Mouse (Mus musculus) intestine, embryonic 15.5 days (tissue): ENCODE measurements around the gene Asic2. TPM values are rescaled to one million over a fixed set of nuclear protein-coding genes. Genes with fewer than 3 reads are reported as not detected.

Experiments used
- ATAC-seq: fragments of 200-750 bp; cut with Nextera tagmentation; 2 replicates; pipeline ENCODE4 v1.8.0; 2017; ENCODE audit warnings: moderate TSS enrichment, moderate library complexity
- H3K27ac ChIP-seq: fragments of 300-500 bp; sonication (generic); 2 replicates; pipeline ENCODE4 v1.5.1; 2015; ENCODE audit warnings: mild to moderate bottlenecking, inconsistent platforms
- H3K27me3 ChIP-seq: fragments of 300-500 bp; sonication (generic); replicated peaks from 2 replicates; pipeline ENCODE4 v1.6.1; 2015; ENCODE audit warnings: inconsistent platforms
- H3K36me3 ChIP-seq: fragments of 300-500 bp; sonication (generic); 2 replicates; pipeline ENCODE4 v1.6.1; 2015; ENCODE audit warnings: inconsistent platforms
- H3K4me1 ChIP-seq: fragments of 300-500 bp; sonication (generic); replicated peaks from 2 replicates; pipeline ENCODE4 v1.6.1; 2015; ENCODE audit warnings: inconsistent platforms
- H3K4me2 ChIP-seq: fragments of 300-500 bp; sonication (generic); replicated peaks from 2 replicates; pipeline ENCODE4 v1.6.1; 2015; ENCODE audit warnings: mild to moderate bottlenecking, inconsistent platforms
- H3K4me3 ChIP-seq: fragments of 300-500 bp; sonication (generic); replicated peaks from 2 replicates; pipeline ENCODE4 v1.5.1; 2015; ENCODE audit warnings: inconsistent platforms
- H3K9ac ChIP-seq: fragments of 300-500 bp; sonication (generic); 2 replicates; pipeline ENCODE4 v1.6.1; 2015; ENCODE audit warnings: inconsistent platforms
- H3K9me3 ChIP-seq: fragments of 300-500 bp; sonication (generic); 2 replicates; pipeline ENCODE4 v1.6.1; 2016; ENCODE audit warnings: inconsistent platforms
- WGBS: fragments of 180-500 bp; shearing (Covaris S2); methylation state at CpG from one replicate; pipeline ENCODE4 v1.1.7; 2015; 5-methylcytosine and 5-hydroxymethylcytosine counted together
- polyA plus RNA-seq: library from polyadenylated mRNA; unstranded; fragments of >200 nt; fragmentation: Nextera tagmentation; extraction: Ambion mirVana; gene quantifications from 2 replicates; pipeline ENCODE4 v1.2.1, GENCODE M21; 2015

Gene Asic2
- polyA plus RNA-seq: 0.19 and 0.32 TPM in 2 replicates

DNA sequence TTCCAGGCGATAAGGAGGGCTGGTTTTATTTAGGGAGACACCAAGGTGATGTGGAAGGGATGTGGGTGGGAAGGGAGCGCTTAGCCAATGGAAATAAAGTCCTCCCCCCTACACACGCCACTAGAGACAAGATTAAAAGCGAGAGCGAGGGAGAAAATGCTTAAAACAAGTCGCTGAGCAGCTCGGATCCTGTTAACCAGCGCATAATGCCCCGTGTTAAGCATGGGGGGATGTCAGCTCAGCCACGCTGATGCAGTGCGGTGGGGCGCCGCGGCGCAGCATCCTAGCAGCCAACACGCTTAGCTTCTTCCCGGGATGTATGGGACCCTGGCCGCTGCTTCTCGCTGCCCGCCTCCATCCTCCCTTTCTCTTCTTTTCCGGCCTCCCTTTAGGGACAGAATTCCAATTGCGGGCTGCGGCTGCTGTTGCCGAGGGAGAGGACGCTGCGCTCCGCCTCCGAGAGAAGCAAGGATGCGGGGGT is at the start of gene Asic2:
TSS of gene Asic2 (minus strand) at position 57 of the 481 bp plus-strand sequence.
- peak within 1 kb of the TSS; percentile 34 for H3K4me2 ChIP-seq
- no peak for ATAC-seq

DNA sequence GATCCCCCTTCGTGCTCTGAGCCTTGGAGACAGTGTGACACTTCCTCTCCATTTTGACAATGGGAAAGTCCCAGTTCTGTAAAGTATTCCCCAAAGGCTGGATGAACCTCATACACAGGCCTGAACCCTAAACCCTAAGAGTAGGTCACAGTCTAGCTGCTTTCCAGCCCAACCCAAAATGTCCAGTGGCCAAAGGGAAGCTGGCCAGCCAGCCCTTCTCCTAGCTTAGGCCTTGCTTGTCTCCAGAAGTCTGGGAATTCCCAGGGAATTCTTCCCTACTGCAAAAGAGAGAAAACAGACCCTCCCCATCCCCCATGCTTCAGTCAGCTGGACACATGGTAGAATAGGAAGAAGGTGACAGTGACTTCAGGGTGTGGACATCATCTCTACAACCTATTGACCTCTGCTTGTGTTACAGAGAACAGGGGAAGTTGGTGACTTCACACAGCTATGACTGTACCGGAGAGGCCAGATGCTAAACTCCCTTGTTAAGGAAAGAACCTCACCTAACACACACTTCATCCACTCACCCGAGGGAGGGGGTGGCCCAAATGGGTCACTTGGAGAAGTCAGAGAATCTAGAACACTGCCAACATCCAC is 48.0 kb upstream of the Asic2 start:
- Histone ChIP-seq H3K9me3 (no peaks in the 10 kb centered on the region), H3K9ac (no peak overlapping the region), H3K4me2 (no peak overlapping the region), H3K27ac (no peak overlapping the region), H3K36me3 (no peaks in the 10 kb centered on the region), H3K4me3 (no peak overlapping the region), H3K27me3 (no peaks in the 10 kb centered on the region), H3K4me1 (0 out of 2 replicates have a peak, but pooled peaks cover 6% of the 10 kb centered on the region)
- ATAC-seq: no peak
- 74% methylated on average over 3 of the region's 3 CpGs for WGBS

More for the DNA sequence above, at the start of gene Asic2:
- 3% methylated on average over 29 of the region's 29 CpGs for WGBS
- Histone ChIP-seq H3K4me3 (peak within 1 kb of the TSS; percentile 14; the same call in 1 of the 2 replicates), H3K9ac (no peak within 1 kb of the TSS), H3K4me1 (no peaks in the 10 kb centered on the region), H3K27me3 (peaks cover 32% of the 10 kb centered on the region), H3K27ac (no peak within 1 kb of the TSS), H3K36me3 (no peaks in the 10 kb centered on the region), H3K9me3 (no peaks in the 10 kb centered on the region)

DNA sequence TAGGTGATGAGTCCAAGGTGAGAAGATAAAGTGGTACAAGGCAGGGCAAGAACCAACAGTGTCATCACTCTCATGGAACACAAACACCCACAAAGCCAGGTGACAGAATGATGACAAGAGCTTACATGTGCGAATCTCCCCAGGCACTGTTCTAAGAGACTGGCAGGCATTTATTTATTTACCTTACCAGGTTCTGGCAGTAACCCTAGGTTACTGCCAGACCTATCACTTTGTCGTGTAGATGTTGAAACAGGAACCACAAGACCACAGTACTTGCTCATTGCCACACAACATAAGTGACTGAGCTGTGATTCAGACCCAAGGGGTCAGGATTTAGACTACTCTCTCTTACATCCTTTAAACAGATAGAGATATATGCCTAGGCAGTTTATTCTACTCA is 46.8 kb upstream of the Asic2 start:
- Histone ChIP-seq H3K4me3 (no peak overlapping the region), H3K27ac (no peak overlapping the region), H3K9me3 (no peaks in the 10 kb centered on the region), H3K36me3 (no peaks in the 10 kb centered on the region), H3K4me1 (0 out of 2 replicates have a peak, but pooled peaks cover 9% of the 10 kb centered on the region), H3K27me3 (no peaks in the 10 kb centered on the region), H3K4me2 (no peak overlapping the region), H3K9ac (no peak overlapping the region)
- no peak for ATAC-seq
- WGBS: 54% methylated on average over 2 of the region's 2 CpGs

DNA sequence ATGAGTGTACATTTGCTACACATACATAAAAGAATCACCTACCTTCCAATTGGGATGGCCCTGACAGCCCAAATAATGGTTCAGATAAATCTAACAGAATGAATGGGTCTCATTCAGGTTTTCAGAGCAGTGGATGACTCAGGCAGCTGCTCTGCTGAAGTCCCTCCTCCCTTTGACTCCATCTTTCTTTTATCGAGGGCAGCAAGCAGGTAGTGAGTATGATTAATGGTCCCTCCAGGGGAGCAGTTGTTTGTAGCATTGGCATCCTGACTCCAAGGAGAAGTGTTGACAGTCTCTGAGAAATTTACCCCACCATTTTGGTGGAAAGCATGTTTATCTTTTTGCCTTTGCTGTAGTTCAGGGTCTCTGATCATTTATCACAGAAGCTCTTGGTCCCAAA is 45.5 kb upstream of the Asic2 start:
- Histone ChIP-seq H3K4me1 (0 out of 2 replicates have a peak, but pooled peaks cover 5% of the 10 kb centered on the region), H3K27me3 (no peaks in the 10 kb centered on the region), H3K27ac (no peak overlapping the region), H3K36me3 (no peaks in the 10 kb centered on the region), H3K4me3 (no peak overlapping the region), H3K9ac (no peak overlapping the region), H3K4me2 (no peak overlapping the region), H3K9me3 (no peaks in the 10 kb centered on the region)
- 30% methylated on average over 1 of the region's 1 CpGs for whole genome bisulfite sequencing
- no peak for ATAC-seq

DNA sequence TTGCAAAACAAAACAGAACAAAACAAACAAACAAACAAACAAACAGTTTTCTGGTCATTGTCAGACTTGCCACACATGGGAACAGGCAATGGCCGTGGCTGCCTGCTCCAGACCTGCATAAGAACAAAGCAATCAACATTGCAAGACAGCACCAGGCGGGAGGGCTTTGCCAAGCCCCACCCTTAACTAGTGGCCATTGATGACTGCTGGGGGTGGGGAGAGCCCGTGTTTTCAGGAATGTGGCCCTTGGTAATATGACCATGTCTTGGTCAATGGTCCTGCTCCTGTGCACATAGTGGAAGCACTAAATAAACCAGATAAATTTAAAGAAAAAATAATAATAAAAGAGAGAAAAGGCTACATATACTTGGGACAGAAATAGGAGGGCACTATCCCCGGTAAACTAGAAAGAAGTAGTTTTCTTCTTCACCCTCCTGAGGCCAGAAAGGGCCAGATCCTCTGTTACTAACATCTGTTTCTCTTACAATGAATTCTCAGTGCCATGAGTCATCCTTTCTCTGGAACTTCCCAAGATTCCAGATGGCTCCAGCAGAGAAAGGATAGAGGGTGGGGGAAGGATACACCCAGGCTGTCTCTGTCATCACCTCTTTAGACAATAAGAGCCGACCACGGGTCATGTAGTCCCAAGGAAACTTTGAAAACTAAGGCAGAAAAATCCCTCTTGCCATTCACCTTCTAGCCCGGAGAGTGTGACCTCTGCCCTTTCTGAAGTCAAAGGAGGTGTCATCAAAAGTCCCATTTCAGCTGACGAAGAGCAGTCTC is 43.3 kb upstream of the Asic2 start:
- H3K27me3 ChIP-seq: no peaks in the 10 kb centered on the region
- no peak overlapping the region for H3K4me3 ChIP-seq
- no peaks in the 10 kb centered on the region for H3K36me3 ChIP-seq
- WGBS: 50% methylated on average over 8 of the region's 8 CpGs
- H3K4me1 ChIP-seq: 0 out of 2 replicates have a peak, but pooled peaks cover 7% of the 10 kb centered on the region
- H3K4me2 ChIP-seq: no peak overlapping the region
- H3K9me3 ChIP-seq: no peaks in the 10 kb centered on the region
- ATAC-seq: 0 out of 2 replicates have a peak, but pooled peaks have one; percentile 28
- no peak overlapping the region for H3K9ac ChIP-seq
- no peak overlapping the region for H3K27ac ChIP-seq

DNA sequence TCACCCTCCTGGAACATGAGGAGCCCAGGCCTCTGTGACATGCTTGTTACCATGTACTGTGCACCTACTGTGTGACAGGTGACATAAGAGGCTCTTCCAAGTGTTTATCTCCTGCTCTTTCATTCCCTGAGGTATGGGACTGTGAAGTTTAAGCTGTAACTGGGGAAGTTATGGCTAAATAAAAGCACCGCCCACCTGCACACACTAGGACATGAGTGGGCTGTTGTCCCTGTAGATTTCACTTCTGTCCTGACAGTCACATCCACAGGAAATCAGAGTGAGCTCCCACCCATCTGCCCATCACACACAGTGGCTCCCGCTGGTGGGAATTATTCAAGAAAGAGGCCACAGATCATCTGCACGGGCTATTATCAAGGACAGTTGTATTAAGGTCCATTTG is 41.9 kb upstream of the Asic2 start:
- Histone ChIP-seq H3K36me3 (no peaks in the 10 kb centered on the region), H3K27ac (no peak overlapping the region), H3K4me1 (0 out of 2 replicates have a peak, but pooled peaks cover 8% of the 10 kb centered on the region), H3K27me3 (no peaks in the 10 kb centered on the region), H3K9ac (no peak overlapping the region), H3K4me3 (no peak overlapping the region), H3K4me2 (no peak overlapping the region), H3K9me3 (no peaks in the 10 kb centered on the region)
- ATAC-seq: no peak
- WGBS: 87% methylated on average over 3 of the region's 3 CpGs

DNA sequence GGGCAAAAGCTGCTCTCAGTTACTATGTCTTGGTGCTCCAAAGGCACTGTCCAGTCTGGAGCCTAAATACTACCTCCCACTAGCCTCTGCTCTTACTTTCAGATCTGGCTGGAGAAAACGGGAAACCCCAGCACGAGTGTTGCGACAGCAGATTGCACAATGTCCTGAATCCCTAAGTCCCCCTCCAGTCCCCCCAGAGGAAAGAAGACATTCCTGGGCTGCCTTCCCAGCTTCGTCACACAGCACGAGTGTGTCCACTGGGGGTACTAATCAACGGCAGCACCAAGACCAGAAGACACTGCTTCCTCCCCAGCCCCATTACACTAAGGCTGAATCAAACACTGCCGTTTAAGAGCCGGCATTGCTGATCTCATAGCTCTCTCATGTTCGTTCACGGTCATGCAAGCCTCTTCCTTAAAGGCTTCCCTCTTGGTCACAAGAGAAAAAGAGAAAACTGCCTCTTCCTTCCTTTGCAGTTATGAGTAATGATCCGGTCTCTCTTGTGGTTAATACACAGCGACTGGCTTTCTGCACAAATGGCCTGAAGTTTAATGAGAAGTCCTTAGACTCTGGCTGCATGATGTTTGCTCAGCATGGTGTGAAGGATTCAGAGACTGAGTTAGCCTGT is 38.7 kb upstream of the Asic2 start:
- H3K4me3 ChIP-seq: no peak overlapping the region
- H3K27ac ChIP-seq: peak overlapping the region; percentile 42; the same call in 1 of the 2 replicates
- ATAC-seq: 0 out of 2 replicates have a peak, but pooled peaks have one; percentile 49
- WGBS: 34% methylated on average over 12 of the region's 12 CpGs
- no peak overlapping the region; the same call in 1 of the 2 replicates for H3K4me2 ChIP-seq
- no peaks in the 10 kb centered on the region for H3K27me3 ChIP-seq
- H3K9ac ChIP-seq: no peak overlapping the region
- 0 out of 2 replicates have a peak, but pooled peaks cover 8% of the 10 kb centered on the region for H3K4me1 ChIP-seq
- no peaks in the 10 kb centered on the region for H3K36me3 ChIP-seq
- H3K9me3 ChIP-seq: no peaks in the 10 kb centered on the region

DNA sequence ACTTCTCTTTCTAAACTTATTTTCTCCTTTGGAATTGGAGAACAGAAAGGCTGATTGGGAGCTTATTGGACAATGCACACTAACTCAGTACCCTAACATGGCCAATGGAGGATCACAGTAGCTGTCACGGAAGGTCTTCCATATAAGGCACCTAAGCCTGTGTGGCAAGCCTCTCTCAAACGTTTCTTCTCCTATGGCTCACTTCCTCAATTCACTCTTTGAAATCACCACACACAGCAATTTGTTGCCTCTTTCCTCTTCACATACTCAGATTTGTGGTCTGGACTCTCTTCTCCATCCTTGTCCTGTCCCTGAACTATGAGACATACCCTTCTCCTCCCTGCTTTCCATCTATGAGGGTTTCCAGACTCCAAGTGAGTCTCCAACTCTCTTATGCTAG is 36.6 kb upstream of the Asic2 start:
- no peaks in the 10 kb centered on the region for H3K9me3 ChIP-seq
- WGBS: 67% methylated on average over 2 of the region's 2 CpGs
- no peak for ATAC-seq
- 0 out of 2 replicates have a peak, but pooled peaks cover 3% of the 10 kb centered on the region for H3K4me1 ChIP-seq
- H3K4me2 ChIP-seq: no peak overlapping the region
- H3K27ac ChIP-seq: no peak overlapping the region
- H3K27me3 ChIP-seq: no peaks in the 10 kb centered on the region
- H3K36me3 ChIP-seq: no peaks in the 10 kb centered on the region
- no peak overlapping the region for H3K9ac ChIP-seq
- H3K4me3 ChIP-seq: no peak overlapping the region

DNA sequence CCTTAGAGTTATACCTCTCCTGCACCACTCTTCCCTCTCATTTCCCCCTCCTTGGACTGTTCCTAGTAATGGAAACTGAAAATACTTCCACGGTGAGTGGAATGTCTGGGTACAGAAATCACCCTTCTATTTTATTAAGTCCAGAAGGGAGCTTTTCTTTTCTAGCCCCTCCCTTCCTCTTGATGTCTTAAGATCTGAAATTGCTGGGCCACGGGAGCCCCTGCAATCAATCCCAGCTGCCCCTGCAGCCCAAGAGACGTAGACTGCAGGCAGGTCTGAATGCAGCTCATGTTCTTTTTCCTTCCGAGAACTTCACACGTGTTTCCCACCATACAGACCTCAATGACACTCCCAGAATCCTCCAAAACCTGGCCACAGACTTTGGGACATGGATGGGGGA is 32.3 kb upstream of the Asic2 start:
- Histone ChIP-seq H3K27me3 (no peaks in the 10 kb centered on the region), H3K36me3 (no peaks in the 10 kb centered on the region), H3K9me3 (no peaks in the 10 kb centered on the region), H3K9ac (no peak overlapping the region), H3K4me2 (no peak overlapping the region), H3K27ac (no peak overlapping the region), H3K4me3 (no peak overlapping the region), H3K4me1 (no peaks in the 10 kb centered on the region)
- WGBS: 63% methylated on average over 5 of the region's 5 CpGs
- ATAC-seq: no peak

DNA sequence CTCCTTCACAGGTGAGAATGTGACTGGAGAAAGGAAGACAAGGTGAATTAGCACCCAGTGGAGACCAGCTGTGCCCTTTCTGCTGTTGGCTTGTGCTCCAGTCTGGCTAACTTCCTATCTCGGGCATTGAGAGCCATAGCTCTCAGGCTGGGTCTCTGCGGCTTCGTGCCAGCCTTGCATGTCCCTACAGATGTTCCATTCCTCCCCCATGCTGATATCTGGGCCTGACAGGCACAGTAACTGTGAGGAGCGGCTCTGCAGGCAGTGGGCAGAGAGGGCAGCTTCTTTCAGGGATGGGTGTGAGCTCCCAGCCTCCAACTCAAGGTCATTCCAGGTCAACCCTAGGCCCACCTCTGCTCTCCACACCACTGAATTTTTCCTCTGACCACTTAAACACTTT is 31.2 kb upstream of the Asic2 start:
- H3K4me3 ChIP-seq: no peak overlapping the region
- no peak for ATAC-seq
- no peaks in the 10 kb centered on the region for H3K27me3 ChIP-seq
- no peak overlapping the region for H3K27ac ChIP-seq
- H3K4me1 ChIP-seq: no peaks in the 10 kb centered on the region
- H3K9ac ChIP-seq: no peak overlapping the region
- H3K4me2 ChIP-seq: no peak overlapping the region
- no peaks in the 10 kb centered on the region for H3K36me3 ChIP-seq
- 85% methylated on average over 4 of the region's 4 CpGs for WGBS
- H3K9me3 ChIP-seq: no peaks in the 10 kb centered on the region

DNA sequence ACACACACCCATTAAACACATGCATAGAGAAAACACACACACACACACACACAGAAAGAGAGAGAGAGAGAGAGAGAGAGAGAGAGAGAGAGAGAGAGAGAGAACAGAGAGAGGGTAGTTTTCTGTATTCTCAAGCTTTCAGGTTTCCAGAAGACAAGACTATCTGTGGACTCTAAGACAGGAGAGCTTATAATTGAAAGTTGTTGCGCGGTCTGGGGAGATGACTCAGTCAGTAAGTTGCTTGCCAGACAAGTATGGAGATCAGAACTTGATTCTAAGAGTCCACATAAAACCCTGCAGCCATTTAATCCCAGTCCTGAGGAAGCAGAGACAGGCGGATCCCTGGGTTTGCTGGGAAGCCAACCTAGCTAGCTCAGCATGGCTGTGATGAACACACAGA is 30.4 kb upstream of the Asic2 start:
- Histone ChIP-seq H3K36me3 (no peaks in the 10 kb centered on the region), H3K9me3 (no peaks in the 10 kb centered on the region), H3K27ac (no peak overlapping the region), H3K4me2 (no peak overlapping the region), H3K27me3 (no peaks in the 10 kb centered on the region), H3K4me3 (no peak overlapping the region), H3K9ac (no peak overlapping the region), H3K4me1 (no peaks in the 10 kb centered on the region)
- 86% methylated on average over 3 of the region's 3 CpGs for WGBS
- ATAC-seq: no peak

DNA sequence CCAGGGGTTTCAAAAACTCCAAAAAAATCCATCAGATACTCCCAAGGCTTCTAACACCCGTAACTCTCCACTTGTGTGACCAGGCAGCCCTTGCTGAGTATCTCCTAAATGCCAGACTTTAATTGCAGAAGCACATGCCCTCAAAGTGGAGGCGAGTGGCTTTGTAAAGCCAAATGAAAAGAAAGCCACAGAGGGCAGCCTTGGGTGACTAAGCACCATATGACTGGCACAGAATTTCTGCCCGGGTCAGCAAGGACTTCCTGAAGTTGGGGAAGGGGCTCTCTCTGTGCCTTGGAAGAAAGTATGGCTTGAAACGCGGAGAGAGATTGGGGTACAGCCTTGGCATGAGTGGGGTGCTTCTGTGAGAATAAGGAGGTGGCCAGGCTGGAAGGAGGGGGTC is 28.8 kb upstream of the Asic2 start:
- no peak overlapping the region for H3K4me2 ChIP-seq
- H3K27me3 ChIP-seq: no peaks in the 10 kb centered on the region
- WGBS: 83% methylated on average over 5 of the region's 5 CpGs
- no peak overlapping the region for H3K4me3 ChIP-seq
- no peak overlapping the region for H3K9ac ChIP-seq
- no peak overlapping the region for H3K27ac ChIP-seq
- no peak for ATAC-seq
- H3K9me3 ChIP-seq: no peaks in the 10 kb centered on the region
- no peaks in the 10 kb centered on the region for H3K36me3 ChIP-seq
- no peaks in the 10 kb centered on the region for H3K4me1 ChIP-seq
